Mouse (Mus musculus) megakaryocyte, embryonic 14.5 days (primary cell): ENCODE results near the gene Hrh2.

ENCODE experiments used
- FLI1 ChIP-seq: IDR thresholded peaks from 2 replicates; pipeline ENCODE4 v1.6.1; 2012; ENCODE audit warnings: low read length, inconsistent platforms, mixed read lengths
- GATA1 ChIP-seq: IDR thresholded peaks from 3 replicates; pipeline ENCODE4 v1.6.1; 2012; ENCODE audit warnings: mixed read lengths, low read length, inconsistent platforms, borderline replicate concordance

DNA sequence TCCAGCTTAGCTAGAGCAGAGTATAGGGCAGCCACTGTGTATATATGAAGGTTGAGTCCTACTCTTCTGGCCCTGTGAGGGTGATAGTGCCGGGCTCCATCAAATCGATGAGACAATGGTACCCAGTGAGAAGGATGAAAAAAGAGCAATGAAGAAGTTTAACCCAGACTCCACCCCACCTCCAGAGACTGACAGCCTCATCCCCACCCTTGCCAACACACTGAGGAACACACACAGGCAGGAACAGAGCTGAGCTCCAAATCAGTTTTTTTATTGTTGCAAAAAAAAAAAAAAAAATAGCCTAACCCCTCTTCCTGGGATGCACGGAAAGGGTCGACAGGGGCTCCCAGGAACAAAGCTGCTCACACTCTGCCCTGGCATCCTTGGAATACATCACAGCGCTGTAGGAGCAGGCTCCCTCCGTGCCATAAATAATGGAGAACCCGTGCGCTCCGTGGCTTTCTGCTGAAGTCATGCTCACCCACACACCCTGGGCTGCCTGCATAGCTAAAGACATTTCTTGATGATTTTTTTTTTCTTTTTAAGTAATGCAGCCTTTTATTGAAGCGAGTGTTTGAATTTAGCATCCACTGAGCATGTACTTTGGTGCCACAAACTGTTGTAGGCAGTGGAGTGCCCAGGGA lies 65.8 kb downstream of the Hrh2 start:
- TF ChIP-seq GATA1 (no peak), FLI1 (no peak)
